8 mouse cellular contexts compared by ENCODE assay signal in genomic region chr14:118919025-118919424, GRCm38 (mm10). TPM values are rescaled to one million over a fixed set of nuclear protein-coding genes. Genes with fewer than 3 reads are reported as not detected.
DNase-seq lines count a peak whose midpoint lies in the region; ATAC-seq and TF ChIP-seq lines count a peak whose summit lies in the region.

No protein-coding gene starts in this region.

- peak; percentile 57; the same call in 1 of the 2 replicates for TF ChIP-seq CTCF in brain, embryonic 14.5 days (IDR thresholded peaks at IDR 0.05; ENCODE audit: borderline replicate concordance, extremely low read depth, insufficient read depth, insufficient read length)

- no peaks in the 10 kb centered on the region for H3K9me3 ChIP-seq in heart, embryonic 11.5 days (replicated peaks; ENCODE audit: control insufficient read depth, low read length)
- no peaks in the 10 kb centered on the region for H3K9me3 ChIP-seq in neural tube, embryonic 13.5 days
- H3K9me3 ChIP-seq in midbrain, embryonic 10.5 days (replicated peaks): no peaks in the 10 kb centered on the region

- no peak overlapping the region for H3K4me3 ChIP-seq in heart, embryonic 11.5 days (ENCODE audit: low read depth, low read length)
- H3K4me3 ChIP-seq in neural tube, embryonic 13.5 days: no peak overlapping the region
- no peak overlapping the region for H3K4me3 ChIP-seq in midbrain, embryonic 10.5 days

- 66% methylated on average over 8 of the region's 8 CpGs for WGBS in heart, embryonic 11.5 days (ENCODE audit: insufficient replicate concordance)
- 63% methylated on average over 8 of the region's 8 CpGs for whole genome bisulfite sequencing in neural tube, embryonic 13.5 days
- 79% methylated on average over 8 of the region's 8 CpGs for WGBS in midbrain, embryonic 10.5 days

- intact Hi-C loops in heart, postnatal 10 days (cut with DNase I): no loop called here

- no peak for TF ChIP-seq POLR2A in brain, embryonic 14.5 days (IDR thresholded peaks at IDR 0.05; ENCODE audit: borderline replicate concordance, extremely low read depth, insufficient read depth, insufficient read length, poor library complexity, severe bottlenecking)

- peak; percentile 24 to 51 for DNase-seq in heart, postnatal 10 days
- no peak for DNase-seq in neural tube, embryonic 10.5 days (ENCODE audit: extremely low spot score, low spot score)
- peak; percentile 56 for DNase-seq in brain, embryonic 14.5 days (ENCODE audit: low read depth)
- DNase-seq in splenic B cell, adult 2 months (ENCODE audit: low read depth, low spot score): peak; percentile 64
- DNase-seq in adrenal gland, adult 18-20 months (ENCODE audit: low spot score in 2 of 2): no peak
- no peak for DNase-seq in midbrain, embryonic 10.5 days (ENCODE audit: low spot score)

- no peak for ATAC-seq in heart, embryonic 11.5 days (replicated peaks; ENCODE audit: insufficient number of reproducible peaks, low FRiP score, low TSS enrichment)
- 0 out of 2 replicates have a peak, but pooled peaks have one; percentile 6 for ATAC-seq in neural tube, embryonic 13.5 days (ENCODE audit: low read depth)

- no peak overlapping the region for H3K27ac ChIP-seq in heart, embryonic 11.5 days (ENCODE audit: low read depth, low read length)
- no peak overlapping the region for H3K27ac ChIP-seq in neural tube, embryonic 13.5 days (replicated peaks)
- H3K27ac ChIP-seq in midbrain, embryonic 10.5 days (replicated peaks): no peak overlapping the region

- peaks cover 12% of the 10 kb centered on the region for H3K4me1 ChIP-seq in heart, embryonic 11.5 days (ENCODE audit: control insufficient read depth, insufficient read depth, low read length)
- peaks cover 40% of the 10 kb centered on the region for H3K4me1 ChIP-seq in neural tube, embryonic 13.5 days (replicated peaks)
- peaks cover 32% of the 10 kb centered on the region for H3K4me1 ChIP-seq in midbrain, embryonic 10.5 days

- no peaks in the 10 kb centered on the region; the same call in 1 of the 2 replicates for H3K36me3 ChIP-seq in heart, embryonic 11.5 days (ENCODE audit: control insufficient read depth, insufficient read depth, low read length)
- H3K36me3 ChIP-seq in neural tube, embryonic 13.5 days: peaks cover 46% of the 10 kb centered on the region
- no peaks in the 10 kb centered on the region for H3K36me3 ChIP-seq in splenic B cell, adult 2 months (ENCODE audit: control insufficient read depth, insufficient read depth, low read length, poor library complexity, severe bottlenecking)
- peaks cover 67% of the 10 kb centered on the region for H3K36me3 ChIP-seq in midbrain, embryonic 10.5 days

- H3K9ac ChIP-seq in heart, embryonic 11.5 days (ENCODE audit: low read depth, low read length): no peak overlapping the region
- H3K9ac ChIP-seq in neural tube, embryonic 13.5 days: no peak overlapping the region

- H3K4me2 ChIP-seq in heart, embryonic 11.5 days: no peak overlapping the region
- no peak overlapping the region for H3K4me2 ChIP-seq in neural tube, embryonic 13.5 days

- H3K27me3 ChIP-seq in heart, embryonic 11.5 days (ENCODE audit: control insufficient read depth, insufficient read depth, low read length): peaks cover 15% of the 10 kb centered on the region
- 0 out of 2 replicates have a peak, but pooled peaks cover 8% of the 10 kb centered on the region for H3K27me3 ChIP-seq in neural tube, embryonic 13.5 days
- H3K27me3 ChIP-seq in splenic B cell, adult 2 months (ENCODE audit: control insufficient read depth, insufficient read depth, low read length, poor library complexity, severe bottlenecking): peaks cover 2% of the 10 kb centered on the region; the same call in 1 of the 2 replicates
- peaks cover 33% of the 10 kb centered on the region for H3K27me3 ChIP-seq in midbrain, embryonic 10.5 days (ENCODE audit: low read depth, poor library complexity, severe bottlenecking)

RNA-seq across cellular contexts. Expression of gene Dzip1, which starts 6.2 kb away (rescaled TPM):
- 1 to 10 TPM; 4.0 to 5.4 TPM for total RNA-seq in heart, postnatal 10 days (2021)
- polyA plus RNA-seq in heart, embryonic 11.5 days (2014; fragmentation: Nextera tagmentation; extraction: Ambion mirVana): 11.3 and 13.2 TPM in 2 replicates
- polyA plus RNA-seq in neural tube, embryonic 13.5 days (2015; fragmentation: Nextera tagmentation; extraction: Ambion mirVana): 53.2 and 57.0 TPM in 2 replicates
- polyA plus RNA-seq in brain, embryonic 14.5 days (2012; rRNA removed): 99.2 and 142 TPM in 2 replicates
- total RNA-seq in adrenal gland, adult 18-20 months (2021): 10 to 100 TPM; 11.6 to 12.3 TPM
- polyA plus RNA-seq in midbrain, embryonic 10.5 days (2016; fragmentation: Nextera tagmentation; extraction: Ambion mirVana): 17.1 and 19.4 TPM in 2 replicates

RNA-seq across cellular contexts. Expression of gene Dnajc3, which starts 18.8 kb away (rescaled TPM):
- total RNA-seq in heart, postnatal 10 days (2021): 10 to 100 TPM; 26.4 to 27.1 TPM
- polyA plus RNA-seq in heart, embryonic 11.5 days (2014; fragmentation: Nextera tagmentation; extraction: Ambion mirVana): 32.8 and 37.6 TPM in 2 replicates
- polyA plus RNA-seq in neural tube, embryonic 13.5 days (2015; fragmentation: Nextera tagmentation; extraction: Ambion mirVana): 21.8 and 27.7 TPM in 2 replicates
- 11.3 and 13.1 TPM in 2 replicates for polyA plus RNA-seq in brain, embryonic 14.5 days (2012; rRNA removed)
- total RNA-seq in adrenal gland, adult 18-20 months (2021): 10 to 100 TPM; 62.9 to 67.4 TPM
- 28.2 and 33.2 TPM in 2 replicates for polyA plus RNA-seq in midbrain, embryonic 10.5 days (2016; fragmentation: Nextera tagmentation; extraction: Ambion mirVana)

Comparison
In these comparisons a context has a peak if more than half of its experiments do, and no peak if none do; other contexts are left out.
1. DNase-seq: peak in heart, postnatal 10 days (2 of 2), brain, embryonic 14.5 days (single experiment) and splenic B cell, adult 2 months (single experiment); none in neural tube, embryonic 10.5 days (single experiment), adrenal gland, adult 18-20 months (0 of 2) and midbrain, embryonic 10.5 days (single experiment).